Mouse (Mus musculus) testis, adult 2 months (tissue): Measurements from ENCODE around the gene Shisa8.

Experiments
- CTCF ChIP-seq: fragments of 200-500 bp; IDR thresholded peaks from 2 replicates; pipeline ENCODE4 v1.5.1; 2012; ENCODE audit warnings: low read depth, mild to moderate bottlenecking, inconsistent platforms, low read length, moderate library complexity; ENCODE audit not compliant: control insufficient read depth, insufficient read depth, insufficient replicate concordance
- POLR2A ChIP-seq: fragments of 200-500 bp; IDR thresholded peaks from 2 replicates; pipeline ENCODE4 v1.6.1; 2012; ENCODE audit warnings: low read depth, mild to moderate bottlenecking, inconsistent platforms, low read length, moderate library complexity; ENCODE audit not compliant: control insufficient read depth

DNA sequence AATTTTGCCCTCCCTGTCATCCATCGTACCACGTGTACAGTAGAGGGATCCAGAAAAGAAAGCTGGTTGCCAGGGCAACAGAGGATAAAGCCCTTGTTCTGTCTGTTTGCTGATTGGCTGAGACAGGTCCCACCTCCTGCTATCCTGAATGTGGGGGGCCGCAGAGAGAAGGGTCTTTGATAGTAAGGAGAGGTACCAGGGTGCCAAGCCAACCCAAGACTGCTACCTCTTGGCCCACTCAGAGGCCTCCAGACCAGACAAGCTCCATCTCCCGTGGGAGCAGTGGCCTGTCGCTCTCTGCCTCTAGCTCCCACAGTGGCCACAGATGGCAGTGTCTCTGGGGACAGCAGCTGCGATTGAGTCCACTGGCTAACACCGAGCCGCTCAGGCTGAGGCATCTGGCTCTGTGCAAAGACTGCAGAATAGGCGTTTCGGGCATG is 43.3 kb upstream of the Shisa8 start:
- no peak for TF ChIP-seq CTCF
- TF ChIP-seq POLR2A = no peak; the same call in 1 of the 2 replicates
